Mouse (Mus musculus) adrenal gland (tissue): ENCODE results near the gene Rtraf.

Source experiments
- intact Hi-C: fragments of 180-260 bp; cut with DNase I; formaldehyde crosslinking; loops from one replicate; pipeline ENCODE4 v1.15.1; 2025

Gene Rtraf

DNA sequence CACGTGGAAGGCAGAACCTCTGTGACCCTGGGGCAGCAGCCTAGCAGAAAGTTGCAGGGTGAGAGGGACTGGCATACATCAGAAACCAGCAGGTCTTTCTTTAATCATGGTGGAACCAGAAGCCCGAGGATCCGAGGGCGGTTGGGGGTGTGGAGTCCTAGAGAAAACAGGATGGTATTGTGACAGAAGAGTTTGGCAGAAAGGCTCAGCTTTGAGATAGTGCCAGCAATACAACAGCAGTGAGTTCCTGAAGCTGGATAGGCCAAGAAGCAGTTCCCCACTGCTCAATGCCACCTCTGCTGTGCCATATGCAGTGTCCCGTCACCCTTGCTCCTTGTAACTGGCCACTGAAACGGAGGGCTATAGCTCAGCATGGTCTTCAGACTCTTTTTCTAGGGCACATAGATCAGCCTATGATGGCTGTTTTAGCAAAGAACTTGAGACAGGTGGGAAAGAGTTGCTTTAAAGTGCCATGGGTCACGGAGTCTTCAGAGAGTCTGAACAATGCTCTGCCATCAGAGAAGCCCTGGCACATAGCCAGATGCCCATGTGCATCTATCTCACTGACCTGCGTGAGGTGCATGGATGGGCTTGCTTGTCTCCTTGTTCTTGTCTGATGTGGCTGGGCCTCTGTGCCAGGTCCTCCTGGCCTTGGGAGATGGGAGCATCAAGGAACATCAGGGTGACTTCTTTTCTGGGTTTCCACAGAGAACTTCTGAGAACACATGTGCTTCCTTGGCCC, 22.0 kb downstream of the Rtraf start:
- intact Hi-C loops: no loop called here

DNA sequence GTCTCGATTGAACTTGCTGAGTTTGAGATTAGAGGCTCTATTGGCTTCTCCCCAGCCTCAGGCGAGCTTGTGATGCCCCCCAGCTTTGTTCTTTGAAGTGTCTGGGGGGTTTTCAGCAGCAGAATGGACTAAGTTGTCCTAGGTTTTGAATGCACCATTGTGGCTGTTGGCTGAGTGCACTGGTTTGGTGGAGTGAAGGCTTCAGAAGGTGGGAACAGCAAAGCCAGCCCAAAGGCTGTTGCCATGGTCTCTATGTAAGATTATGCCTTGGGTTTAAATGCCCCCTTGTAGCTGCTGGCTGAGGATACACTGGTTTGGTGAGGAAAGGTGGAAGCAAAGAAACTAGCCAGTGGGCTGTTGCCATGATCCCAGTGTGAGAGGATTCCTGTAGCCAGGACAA, 23.1 kb downstream of the Rtraf start:
- intact Hi-C loops: no loop called here

DNA sequence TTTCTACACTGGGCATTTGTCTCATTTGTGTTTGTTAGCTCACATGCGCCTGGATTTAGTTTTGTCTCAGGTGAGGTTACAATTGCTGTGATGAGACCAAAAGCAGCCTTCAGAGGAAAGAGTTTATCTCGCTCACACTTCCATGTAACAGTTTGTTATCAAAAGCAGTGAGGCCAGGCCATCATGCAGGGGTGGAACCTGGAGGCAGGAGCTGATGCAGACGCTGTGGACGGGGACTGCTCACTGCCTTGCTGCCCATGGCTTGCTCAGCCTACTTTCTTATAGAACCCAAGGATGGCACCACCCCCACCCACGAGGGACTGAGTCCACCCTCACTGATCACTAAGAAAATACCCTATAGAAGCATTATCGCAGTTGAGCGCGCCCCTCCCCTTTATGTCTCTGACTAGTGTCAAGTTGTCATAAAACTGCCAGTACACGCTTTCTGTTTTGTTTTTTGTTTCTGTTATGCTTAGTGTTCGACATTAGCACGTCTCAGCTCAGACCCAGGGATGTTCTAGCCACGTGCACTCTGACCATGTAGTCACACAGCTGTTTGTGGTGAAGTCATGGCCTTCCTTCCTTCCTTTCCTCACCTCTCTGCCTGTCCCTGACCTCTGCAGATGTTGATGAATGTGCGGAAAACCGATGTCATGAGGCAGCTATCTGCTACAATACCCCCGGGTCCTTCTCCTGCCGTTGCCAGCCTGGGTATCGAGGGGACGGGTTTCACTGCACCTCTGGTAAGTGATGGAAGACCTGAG, 26.9 kb downstream of the Rtraf start:
- intact Hi-C loops: no loop called here

DNA sequence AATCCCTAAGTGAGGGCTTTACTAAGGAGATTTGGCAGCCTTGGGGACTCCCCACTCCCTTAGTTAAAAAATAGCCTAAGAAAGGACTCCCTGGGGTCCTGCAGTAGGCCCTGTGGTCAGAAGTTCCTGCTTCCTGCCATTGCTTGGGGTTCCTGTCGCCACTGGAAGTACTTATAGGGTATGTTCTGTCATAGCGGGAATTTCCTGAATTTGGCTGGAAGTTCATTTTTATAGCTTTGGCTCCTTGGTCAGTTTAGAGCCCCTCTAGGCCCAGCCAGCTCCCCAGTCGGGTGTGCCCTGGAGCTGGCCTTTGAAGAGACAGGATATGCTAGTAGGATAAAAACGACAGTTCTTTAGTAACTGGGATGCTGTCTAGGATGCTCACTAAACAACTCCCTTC, 28.7 kb downstream of the Rtraf start:
- intact Hi-C loops: no loop called here

DNA sequence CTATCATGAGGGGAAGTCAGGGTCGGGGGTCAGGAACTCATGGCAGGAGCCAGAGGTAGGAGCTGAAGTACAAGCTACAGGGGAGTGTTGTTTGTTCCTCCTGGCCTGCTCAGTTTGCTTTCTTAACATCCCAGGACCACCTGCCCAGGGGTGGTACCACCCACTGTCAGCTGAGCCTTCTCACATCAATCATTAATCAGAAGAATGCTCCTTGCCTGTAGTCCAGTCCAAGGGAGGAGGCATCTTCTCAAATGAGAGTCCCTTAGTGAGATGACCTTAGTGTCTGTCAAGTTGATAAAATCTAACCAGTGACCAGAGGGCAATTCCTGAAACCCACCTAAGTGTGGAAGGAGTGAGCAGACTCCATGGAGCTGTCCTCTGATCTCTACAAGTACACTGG, 35.2 kb downstream of the Rtraf start:
- intact Hi-C loops: no loop called here

DNA sequence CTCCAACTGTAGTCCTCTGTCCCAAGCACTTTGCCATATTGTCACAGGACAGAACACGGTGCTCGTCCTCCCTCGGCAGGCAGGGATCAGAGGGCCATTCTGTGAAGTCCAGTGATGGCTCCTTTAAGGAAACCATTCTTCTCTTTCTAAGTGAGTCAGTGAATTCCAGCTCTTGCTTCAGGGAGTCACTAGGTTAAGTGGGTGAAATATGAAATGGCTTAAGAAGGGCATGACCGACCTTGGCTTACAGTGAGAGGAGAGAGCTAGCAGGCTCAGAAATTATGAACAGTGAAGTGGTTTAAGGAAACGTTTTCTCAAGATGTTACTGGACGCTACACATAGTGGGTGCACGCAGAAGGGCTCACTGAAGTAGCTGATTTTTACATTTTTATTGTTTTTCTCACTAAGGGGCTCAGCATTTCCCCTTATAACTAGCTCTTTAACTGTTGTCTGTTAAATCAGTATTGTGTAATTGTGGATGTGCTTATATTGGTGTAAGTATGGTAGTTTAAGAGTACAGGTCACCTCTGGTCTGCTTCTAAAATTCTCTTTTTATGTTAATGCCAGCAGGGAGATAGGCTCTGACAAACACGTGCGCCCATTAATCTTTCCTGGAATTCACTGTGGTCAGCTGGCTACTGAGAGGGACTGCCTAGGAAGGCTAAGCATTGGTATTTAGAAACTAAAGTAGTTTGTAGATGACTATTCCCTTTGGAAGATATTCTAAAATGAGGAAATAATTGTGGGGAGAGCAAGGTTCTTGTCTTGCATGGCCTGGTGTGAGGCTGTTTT, 37.6 kb downstream of the Rtraf start:
- intact Hi-C loops: no loop called here

DNA sequence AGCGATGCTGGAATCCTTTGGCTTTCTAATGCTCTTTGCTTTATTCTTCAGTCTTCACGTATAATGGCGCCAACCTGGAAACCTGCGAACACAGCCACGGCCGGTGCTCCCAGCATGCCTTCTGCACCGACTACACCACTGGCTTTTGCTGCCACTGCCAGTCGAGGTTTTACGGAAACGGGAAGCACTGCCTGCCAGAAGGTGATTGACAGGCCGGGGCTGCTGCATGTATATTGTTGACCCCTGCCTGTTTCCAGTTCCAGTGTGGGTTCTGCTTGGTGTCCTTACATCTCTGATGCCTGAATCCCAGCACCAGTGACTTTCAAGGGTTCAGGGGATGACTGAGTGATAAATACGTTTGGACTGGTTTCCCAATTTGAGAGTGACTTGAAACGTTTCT, 45.7 kb downstream of the Rtraf start:
- intact Hi-C loops: loop anchor here (5.0 kb wide), 1 partner anchor 71 kb away; no protein-coding TSS in a partner anchor

DNA sequence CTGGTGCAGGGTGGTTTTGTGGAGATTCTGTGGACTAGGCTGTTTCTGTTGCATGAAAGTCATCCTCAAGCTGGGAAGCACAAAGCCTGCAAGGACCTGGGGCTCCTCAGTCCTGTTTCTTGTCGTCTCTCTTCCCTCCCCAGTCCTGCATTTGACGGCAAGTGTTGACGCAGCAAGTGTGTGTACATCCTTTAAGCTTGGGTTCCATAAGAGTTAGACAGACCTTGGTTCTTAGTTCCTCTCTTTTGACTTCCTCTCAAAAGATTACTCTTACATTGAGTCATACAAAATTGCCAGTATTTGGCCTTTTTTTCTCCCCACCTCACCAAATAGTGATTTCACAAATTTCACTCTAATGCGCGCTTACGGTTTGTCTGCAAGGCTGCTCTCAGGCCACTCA, 46.3 kb downstream of the Rtraf start:
- intact Hi-C loops: loop anchor here (5.0 kb wide), 1 partner anchor 70 kb away; no protein-coding TSS in a partner anchor

DNA sequence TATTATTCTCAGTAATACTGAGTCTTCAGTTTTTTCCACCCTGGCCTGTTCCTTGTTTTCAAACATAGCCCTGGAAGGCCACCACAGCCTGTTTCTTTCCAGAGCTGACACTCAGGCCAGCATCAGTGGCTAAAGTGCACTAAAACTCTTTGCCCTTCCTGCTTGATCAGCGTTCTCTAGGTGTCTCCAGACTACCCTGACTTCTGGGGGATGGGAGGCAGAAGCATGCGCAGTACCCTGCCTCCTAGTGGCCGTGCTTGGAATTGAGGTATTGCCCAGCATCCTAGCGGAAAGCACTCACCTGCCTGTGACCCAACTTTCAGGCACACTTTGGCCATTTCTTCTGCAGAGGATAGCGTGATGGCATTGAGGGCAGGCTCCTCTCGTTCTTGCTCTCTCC, 46.7 kb downstream of the Rtraf start:
- intact Hi-C loops: loop anchor here (5.0 kb wide), 1 partner anchor 70 kb away; no protein-coding TSS in a partner anchor

DNA sequence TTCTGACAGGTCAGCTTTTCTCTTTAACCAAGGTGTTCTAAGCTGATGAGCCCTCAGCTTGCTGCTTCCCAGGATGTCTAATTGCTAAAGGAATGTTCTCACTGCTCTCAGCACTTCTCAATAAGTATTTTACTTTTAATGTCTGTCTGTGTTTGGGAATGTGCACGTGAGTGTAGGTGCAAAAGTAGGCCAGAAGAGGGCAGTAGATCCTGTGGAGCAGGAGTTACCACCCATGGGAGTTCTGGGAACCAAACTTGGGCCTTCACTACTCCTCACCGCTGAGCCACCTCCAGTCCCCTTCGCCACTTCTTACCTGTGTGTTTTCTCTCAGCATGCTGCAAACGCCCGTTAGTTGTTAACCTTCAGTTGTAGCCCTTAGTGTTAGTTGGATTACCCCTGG, 47.4 kb downstream of the Rtraf start:
- intact Hi-C loops: loop anchor here (5.0 kb wide), 1 partner anchor 69 kb away; no protein-coding TSS in a partner anchor

DNA sequence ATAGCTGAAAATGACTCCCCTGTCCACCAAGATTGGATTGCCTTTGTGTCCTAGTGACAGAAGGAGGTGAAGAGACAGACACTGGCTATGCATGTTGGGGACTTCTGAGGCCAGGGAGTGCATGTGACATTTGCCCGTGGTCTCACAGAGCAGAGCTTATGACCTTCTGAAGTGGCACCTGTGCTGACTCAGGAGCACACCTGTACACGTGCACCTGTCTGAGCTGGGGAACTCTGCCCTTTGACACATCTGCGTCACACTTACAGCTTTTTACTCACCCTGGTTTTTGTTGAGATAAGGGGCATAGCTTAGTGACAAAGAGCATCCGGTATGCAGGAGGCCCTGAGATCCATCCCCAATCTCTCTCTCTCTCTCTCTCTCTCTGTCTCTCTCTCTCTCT, 48.1 kb downstream of the Rtraf start:
- intact Hi-C loops: loop anchor here (5.0 kb wide), 1 partner anchor 68 kb away; no protein-coding TSS in a partner anchor

DNA sequence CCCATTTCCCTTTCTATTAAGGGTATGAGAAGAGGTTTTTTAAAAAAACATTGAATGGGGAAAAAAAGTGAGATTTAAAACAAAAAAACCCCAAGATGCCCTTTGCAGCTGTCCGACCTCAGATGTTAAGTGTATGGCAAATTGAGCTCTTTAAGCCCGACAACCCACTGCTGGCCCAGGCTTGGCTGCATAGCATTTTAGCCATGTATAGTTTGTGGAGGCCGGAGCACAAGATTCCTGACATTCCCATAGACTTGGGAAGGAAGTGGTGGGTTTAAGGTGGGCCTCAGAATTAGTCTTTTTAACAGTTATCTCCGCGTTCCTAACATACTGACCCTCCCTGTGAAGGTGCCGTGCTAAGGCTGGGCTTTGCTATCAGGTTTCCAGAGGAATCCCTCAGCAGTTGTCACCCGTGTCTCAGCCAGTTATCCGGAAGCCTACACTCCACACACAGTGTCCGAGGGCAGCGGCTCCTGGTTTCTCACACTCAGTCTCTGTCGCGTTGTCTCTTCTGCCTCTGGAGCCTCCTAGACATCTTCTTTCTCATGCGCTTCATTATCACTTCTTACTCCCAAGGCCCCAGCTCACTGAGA, 49.5 kb downstream of the Rtraf start:
- intact Hi-C loops: no loop called here

DNA sequence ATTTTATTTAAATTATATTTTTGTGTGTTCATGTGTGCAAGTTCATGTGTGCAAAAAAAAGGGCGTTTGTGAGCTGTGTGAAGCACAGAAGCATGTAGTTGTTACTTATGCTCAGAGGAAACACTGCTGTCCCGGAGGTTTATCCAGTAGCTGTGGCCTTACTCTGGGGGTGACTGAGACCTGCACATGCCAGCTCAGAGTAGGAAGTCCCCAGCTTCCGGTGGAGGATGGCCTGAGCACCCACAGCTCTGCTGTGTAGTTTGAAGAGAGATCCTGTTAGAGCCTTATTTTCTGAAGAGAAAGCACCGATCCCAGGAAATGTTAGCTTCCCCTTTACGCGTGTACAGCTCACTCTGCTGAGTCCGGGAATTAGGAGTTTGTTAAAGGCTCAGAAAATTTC, 52.5 kb downstream of the Rtraf start:
- intact Hi-C loops: no loop called here

DNA sequence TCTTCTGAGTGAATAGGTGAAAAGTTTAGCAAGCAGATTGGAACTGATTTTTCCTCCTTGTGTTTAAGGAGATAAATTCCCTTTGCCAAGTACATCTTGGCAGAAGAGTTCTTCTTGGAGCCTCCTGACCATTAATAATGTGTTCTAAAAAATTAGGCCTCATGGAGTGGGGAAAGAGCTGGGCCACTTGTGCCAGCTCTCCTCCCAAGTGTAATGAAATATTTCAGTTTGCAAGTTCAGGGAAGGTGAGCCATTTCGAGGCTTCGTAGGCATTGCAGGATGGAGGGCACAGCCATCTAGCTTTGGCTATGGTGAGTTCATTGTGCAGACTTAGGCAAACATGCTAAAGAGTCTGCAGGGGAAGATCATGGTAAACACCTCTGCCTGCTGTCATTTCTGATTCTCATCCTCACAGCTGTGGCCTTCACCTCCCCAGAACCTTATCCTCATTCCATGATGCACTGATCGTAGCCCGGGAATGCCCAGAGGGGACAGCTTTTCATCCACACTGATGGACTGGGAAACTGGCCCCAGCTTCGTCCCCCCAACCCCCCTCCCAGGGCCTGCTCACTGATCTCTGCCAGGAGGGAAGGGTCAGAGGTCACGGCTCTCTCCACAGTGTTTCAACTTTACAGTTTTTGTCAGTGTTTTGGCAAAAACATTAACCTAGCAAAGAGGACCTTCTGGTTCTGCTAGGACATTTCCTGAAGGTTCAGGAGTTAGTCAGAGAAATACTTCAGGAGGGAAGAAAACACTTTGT, 54.0 kb downstream of the Rtraf start:
- intact Hi-C loops: no loop called here

DNA sequence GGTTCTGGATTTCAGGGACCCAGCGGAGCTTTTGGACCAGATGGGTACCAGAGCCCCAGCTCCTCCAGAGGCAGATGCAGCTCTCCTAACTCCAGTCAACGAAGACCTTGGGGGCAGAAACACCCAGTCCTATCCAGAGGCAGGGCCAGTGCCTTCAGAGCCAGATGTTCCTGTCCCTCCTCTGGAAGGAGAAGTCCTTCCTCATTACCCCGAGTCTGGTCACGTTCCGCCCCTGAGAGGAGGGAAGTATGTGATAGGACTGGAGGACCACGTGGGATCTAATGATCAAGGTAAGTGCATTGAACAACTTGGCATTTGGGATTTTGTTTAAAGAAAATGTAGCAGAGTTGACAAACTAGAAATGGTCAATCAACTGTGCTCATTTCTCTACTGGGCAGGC, 55.0 kb downstream of the Rtraf start:
- intact Hi-C loops: no loop called here

DNA sequence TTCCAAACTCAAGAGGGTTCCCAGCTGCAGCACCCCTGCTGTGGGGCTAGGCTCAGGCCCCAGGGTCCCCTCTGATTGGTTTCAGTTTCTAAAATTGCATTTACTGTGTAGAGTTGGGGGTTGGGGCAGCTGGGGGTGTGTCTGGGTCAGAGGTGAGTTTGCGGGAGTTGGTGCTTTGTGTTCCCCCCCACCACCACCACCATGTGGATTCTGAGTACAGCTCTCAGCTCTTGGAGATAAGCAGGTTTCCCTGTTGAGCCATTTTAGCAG, 57.3 kb downstream of the Rtraf start:
- intact Hi-C loops: no loop called here

DNA sequence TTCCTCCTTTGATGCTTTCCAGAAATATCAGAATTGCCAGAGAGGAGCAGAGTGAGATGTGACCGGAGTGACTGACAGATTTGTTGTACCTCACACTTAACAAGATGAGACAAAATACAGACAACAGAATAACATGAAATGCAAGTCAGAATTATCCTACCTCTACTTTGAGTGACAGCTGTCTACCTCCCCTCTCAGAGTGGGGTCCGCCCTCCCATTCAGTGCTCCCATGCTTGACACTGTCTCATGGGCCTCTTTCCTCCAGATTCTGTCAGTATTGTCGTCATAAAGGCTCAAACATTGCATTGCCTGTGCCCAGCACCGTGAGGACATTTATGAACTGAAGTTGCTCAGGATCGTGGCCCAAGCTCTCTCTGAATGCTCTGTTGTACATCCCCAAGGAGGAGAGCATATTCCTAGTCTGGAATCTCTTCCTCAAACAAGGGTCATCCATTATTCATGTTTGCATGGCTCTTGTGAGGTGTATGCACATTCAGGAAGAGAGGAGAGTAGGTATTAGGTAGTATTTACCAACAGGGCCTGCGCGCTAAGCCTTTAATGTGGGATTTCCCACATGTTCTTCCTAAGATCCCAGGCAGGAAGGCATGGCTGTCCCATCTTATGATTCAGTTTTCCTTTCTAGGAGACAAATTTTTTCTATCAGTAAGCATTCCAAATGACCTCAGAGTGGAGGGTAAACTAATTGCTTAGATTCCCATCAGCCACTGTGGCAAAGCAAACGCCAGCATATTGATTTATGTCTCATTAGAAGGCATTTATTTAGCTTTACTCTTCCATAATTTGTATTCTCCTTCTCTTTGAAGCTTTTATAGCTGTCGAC, 57.9 kb downstream of the Rtraf start:
- intact Hi-C loops: no loop called here

DNA sequence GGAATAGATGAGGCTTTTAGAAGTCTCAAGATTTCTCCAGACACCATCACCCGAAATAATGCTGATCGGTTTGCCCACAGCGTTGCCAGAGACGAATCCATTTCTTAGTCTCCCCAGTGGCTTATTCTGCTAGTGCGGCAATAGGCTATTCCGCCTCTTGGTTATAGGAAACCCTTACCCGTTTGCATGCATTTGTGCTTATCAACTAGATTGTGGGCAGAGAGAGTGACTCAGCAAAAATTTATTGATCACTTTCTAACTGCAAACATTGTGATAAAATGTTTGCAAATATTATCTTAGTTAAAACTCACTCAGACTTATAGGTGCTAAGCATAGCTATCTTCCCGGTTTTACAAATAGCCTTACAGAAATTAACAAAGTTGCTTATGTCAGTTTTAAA, 59.3 kb downstream of the Rtraf start:
- intact Hi-C loops: no loop called here

DNA sequence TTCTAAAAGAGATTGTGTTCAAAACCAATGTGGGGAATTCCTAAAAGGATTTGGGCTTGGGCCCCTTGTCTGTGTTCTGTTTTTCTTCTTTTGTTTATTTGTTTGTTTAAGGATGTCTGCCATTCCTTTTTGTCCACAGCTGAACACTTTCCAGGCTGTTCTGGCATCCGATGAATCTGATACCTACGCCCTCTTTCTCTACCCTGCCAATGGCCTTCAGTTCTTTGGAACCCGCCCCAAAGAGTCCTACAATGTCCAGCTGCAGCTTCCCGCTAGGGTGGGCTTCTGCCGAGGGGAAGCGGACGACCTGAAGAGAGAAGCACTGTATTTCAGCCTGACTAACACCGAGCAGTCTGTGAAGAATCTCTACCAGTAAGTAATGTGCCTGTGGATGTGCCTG, 60.1 kb downstream of the Rtraf start:
- intact Hi-C loops: no loop called here

DNA sequence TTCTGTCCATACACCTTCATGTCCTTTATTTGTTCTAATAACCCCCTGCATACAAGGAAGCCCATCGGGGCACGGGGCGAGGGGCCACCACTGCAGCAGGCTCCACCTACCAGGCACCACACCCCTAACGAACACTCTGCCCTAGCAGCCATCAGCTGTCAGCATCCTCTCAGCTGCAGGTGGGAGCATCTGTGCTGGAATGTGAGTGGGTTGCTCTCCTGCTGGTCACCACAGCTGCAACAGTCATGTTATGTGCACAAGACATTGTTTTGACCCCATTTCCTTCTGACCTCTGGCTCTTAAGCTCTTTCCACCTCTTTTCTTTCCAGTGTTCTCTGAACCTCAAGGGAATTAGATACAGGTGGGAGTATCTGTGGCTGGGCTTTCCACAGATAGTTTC, 61.6 kb downstream of the Rtraf start:
- intact Hi-C loops: no loop called here
